Mouse (Mus musculus) heart, embryonic 11.5 days (tissue): Measurements from ENCODE around the gene Socs3. TPM values are rescaled to one million over a fixed set of nuclear protein-coding genes. Genes with fewer than 3 reads are reported as not detected.

Experiments
- ATAC-seq: fragments of 200-750 bp; cut with Nextera tagmentation; replicated peaks from 2 replicates; pipeline ENCODE4 v1.8.0; 2017; ENCODE audit warnings: moderate library complexity; ENCODE audit not compliant: insufficient number of reproducible peaks, low FRiP score, low TSS enrichment
- H3K27ac ChIP-seq: fragments of 300-500 bp; sonication (generic); 2 replicates; pipeline ENCODE4 v1.5.1; 2014; ENCODE audit warnings: mild to moderate bottlenecking, low read depth, low read length
- H3K27me3 ChIP-seq: fragments of 300-500 bp; sonication (generic); 2 replicates; pipeline ENCODE4 v1.6.1; 2014; ENCODE audit warnings: mild to moderate bottlenecking, low read length, mixed read lengths; ENCODE audit not compliant: control insufficient read depth, insufficient read depth
- H3K36me3 ChIP-seq: fragments of 300-500 bp; sonication (generic); 2 replicates; pipeline ENCODE4 v1.6.1; 2014; ENCODE audit warnings: mild to moderate bottlenecking, low read length, moderate library complexity, mixed read lengths; ENCODE audit not compliant: control insufficient read depth, insufficient read depth
- H3K4me1 ChIP-seq: fragments of 300-500 bp; sonication (generic); 2 replicates; pipeline ENCODE4 v1.6.1; 2014; ENCODE audit warnings: low read length; ENCODE audit not compliant: control insufficient read depth, insufficient read depth
- H3K4me2 ChIP-seq: fragments of 300-500 bp; sonication (generic); 2 replicates; pipeline ENCODE4 v1.6.1; 2014; ENCODE audit warnings: mild to moderate bottlenecking, moderate library complexity
- H3K4me3 ChIP-seq: fragments of 300-500 bp; sonication (generic); 2 replicates; pipeline ENCODE4 v1.5.1; 2014; ENCODE audit warnings: low read depth, low read length
- H3K9ac ChIP-seq: fragments of 300-500 bp; sonication (generic); 2 replicates; pipeline ENCODE4 v1.6.1; 2014; ENCODE audit warnings: mild to moderate bottlenecking, low read depth, low read length, moderate library complexity
- H3K9me3 ChIP-seq: fragments of 300-500 bp; sonication (generic); replicated peaks from 2 replicates; pipeline ENCODE4 v1.6.1; 2016; ENCODE audit warnings: low read length; ENCODE audit not compliant: control insufficient read depth
- WGBS: fragments of 180-500 bp; shearing (Covaris S2); extraction: QIAGEN DNeasy Blood & Tissue Kit; methylation state at CpG from one replicate; pipeline ENCODE4 v1.1.7; 2014; ENCODE audit not compliant: insufficient replicate concordance; 5-methylcytosine and 5-hydroxymethylcytosine counted together
- microRNA-seq: library from miRNA; unstranded; fragments of <30 nt; microRNA quantifications from one replicate; pipeline ENCODE4, GENCODE M21; 2016; ENCODE audit warnings: borderline number of aligned reads
- polyA plus RNA-seq: library from polyadenylated mRNA; unstranded; fragments of >200 nt; fragmentation: Nextera tagmentation; extraction: Ambion mirVana; gene quantifications from 2 replicates; pipeline ENCODE4 v1.2.1, GENCODE M21; 2014

Socs3 gene
- polyA plus RNA-seq, 1 experiment from 2014 or later = 3.6 TPM

- Histone ChIP-seq H3K4me1 (no peaks in the 10 kb centered on the region), H3K27ac (no peak overlapping the region), H3K4me2 (no peak overlapping the region), H3K9ac (no peak overlapping the region), H3K9me3 (no peaks in the 10 kb centered on the region), H3K4me3 (no peak overlapping the region), H3K27me3 (0 out of 2 replicates have a peak, but pooled peaks cover 4% of the 10 kb centered on the region), H3K36me3 (no peaks in the 10 kb centered on the region)
- no peak for ATAC-seq
- 75% methylated on average over 11 of the region's 11 CpGs for WGBS
These were observed 46.6 kb downstream of the Socs3 start for GRCm38 (mm10) chr11:117923279-117923678.

GRCm38 (mm10) chr11:117919211-117919610 is 50.6 kb downstream of the Socs3 start:
- WGBS = 22% methylated on average over 5 of the region's 5 CpGs

DNA sequence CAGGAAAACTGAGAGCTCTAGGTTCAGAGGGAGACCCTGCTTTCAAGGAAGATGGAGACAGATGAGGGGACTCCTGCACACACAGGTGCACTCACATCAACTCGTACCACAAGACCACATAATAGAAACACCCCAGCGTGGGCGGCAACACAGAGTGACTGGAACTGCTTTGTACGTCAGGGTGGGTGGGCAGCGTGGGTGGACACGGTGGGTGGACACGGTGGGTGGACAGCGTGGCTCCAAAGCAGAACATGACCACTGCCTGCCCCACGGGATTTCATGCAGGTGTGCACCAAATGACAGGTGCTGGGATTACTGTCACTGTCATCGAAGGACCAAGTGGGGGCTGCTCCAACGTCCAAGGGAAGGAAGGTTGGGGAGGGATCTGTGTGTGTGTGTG is 51.3 kb downstream of the Socs3 start:
- no peak for ATAC-seq
- Histone ChIP-seq H3K4me1 (peaks cover 7% of the 10 kb centered on the region), H3K4me3 (no peak overlapping the region), H3K27me3 (no peaks in the 10 kb centered on the region; the same call in 1 of the 2 replicates), H3K27ac (no peak overlapping the region), H3K4me2 (no peak overlapping the region), H3K9ac (no peak overlapping the region), H3K36me3 (no peaks in the 10 kb centered on the region), H3K9me3 (peaks cover 4% of the 10 kb centered on the region; the same call in 1 of the 2 replicates)
- WGBS = 82% methylated on average over 11 of the region's 11 CpGs

More at GRCm38 (mm10) chr11:117919211-117919610, 50.6 kb downstream of the Socs3 start:
- Histone ChIP-seq H3K36me3 (no peaks in the 10 kb centered on the region), H3K4me3 (no peak overlapping the region), H3K9ac (no peak overlapping the region), H3K27ac (no peak overlapping the region), H3K4me2 (no peak overlapping the region), H3K27me3 (no peaks in the 10 kb centered on the region; the same call in 1 of the 2 replicates), H3K9me3 (peaks cover 4% of the 10 kb centered on the region; the same call in 1 of the 2 replicates), H3K4me1 (peaks cover 5% of the 10 kb centered on the region)
- ATAC-seq = no peak

Small RNA genes lying within 50 kb of the gene (microRNA-seq; reads per million reads assigned to microRNA genes)
- not detected for gene Mir6933

Other genes starting within 250 kb of the Socs3 start
- gene Tmc8, start 188.0 kb downstream of the Socs3 start, polyA plus RNA-seq = 4.4 and 4.5 TPM in 2 replicates
- 23.8 and 26.2 TPM in 2 replicates for gene Tmc6, start 187.8 kb downstream of the Socs3 start, polyA plus RNA-seq
- gene 6030468B19Rik, start 172.4 kb downstream of the Socs3 start, polyA plus RNA-seq = 3.2 and 3.9 TPM in 2 replicates
- gene Gm20708, start 160.4 kb downstream of the Socs3 start, polyA plus RNA-seq = 0.34 and 0.62 TPM in 2 replicates
- 78.7 and 79.2 TPM in 2 replicates for gene Syngr2, start 160.4 kb downstream of the Socs3 start, polyA plus RNA-seq
- gene Afmid, start 144.1 kb downstream of the Socs3 start, polyA plus RNA-seq = 13.1 and 14.3 TPM in 2 replicates
- 98.5 and 101 TPM in 2 replicates for gene Tk1, start 144.0 kb downstream of the Socs3 start, polyA plus RNA-seq
- gene Birc5, start 120.8 kb downstream of the Socs3 start, polyA plus RNA-seq = 256 and 259 TPM in 2 replicates
- not detected in 2 replicates for gene Tmem235, start 109.3 kb downstream of the Socs3 start, polyA plus RNA-seq
- gene Tha1, start 96.6 kb downstream of the Socs3 start, polyA plus RNA-seq = 3.0 and 3.7 TPM in 2 replicates
- gene Pgs1, start 16.2 kb upstream of the Socs3 start, polyA plus RNA-seq = 26.5 and 27.4 TPM in 2 replicates
- 0.04 and 0.20 TPM in 2 replicates for gene Dnah17, start 160.6 kb upstream of the Socs3 start, polyA plus RNA-seq